Mouse (Mus musculus): ENCODE measurements around the gene Med24. TPM values are rescaled to one million over a fixed set of nuclear protein-coding genes. Genes with fewer than 3 reads are reported as not detected.

Med24 gene
- polyA plus RNA-seq (2012; rRNA removed): 39.7 and 42.3 TPM in 2 replicates

DNA sequence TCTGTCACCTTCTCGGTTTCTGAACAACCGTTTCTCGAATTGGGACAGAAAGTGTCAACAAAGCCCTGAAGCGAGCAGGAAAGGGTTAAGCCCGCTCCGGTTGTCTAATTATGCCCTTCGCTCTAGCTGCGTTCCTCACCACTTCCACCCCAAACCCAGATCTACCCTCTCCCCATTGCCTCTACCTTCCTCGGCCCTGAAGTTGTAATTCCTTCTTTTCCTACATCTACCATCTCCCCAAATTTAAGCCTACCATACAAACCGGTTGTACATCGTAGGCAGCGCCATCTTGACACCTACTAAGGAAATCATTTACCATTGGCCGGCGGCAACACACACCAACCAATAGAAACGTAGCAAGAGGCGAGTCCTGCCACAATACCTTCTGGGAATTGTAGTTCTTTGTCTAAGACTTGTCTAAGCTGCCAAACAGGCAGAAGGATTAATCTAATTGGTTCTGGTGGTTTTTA is at the start of gene Med24:
Med24 (minus strand) TSS at position 317 of the 470 bp plus-strand sequence.

GRCm38 (mm10) chr11:98774582-98775347 is 45.5 kb upstream of the Med24 start, which contains the start of gene Nr1d1:
TSS of gene Nr1d1 (minus strand) at chr11:98775333.

DNA sequence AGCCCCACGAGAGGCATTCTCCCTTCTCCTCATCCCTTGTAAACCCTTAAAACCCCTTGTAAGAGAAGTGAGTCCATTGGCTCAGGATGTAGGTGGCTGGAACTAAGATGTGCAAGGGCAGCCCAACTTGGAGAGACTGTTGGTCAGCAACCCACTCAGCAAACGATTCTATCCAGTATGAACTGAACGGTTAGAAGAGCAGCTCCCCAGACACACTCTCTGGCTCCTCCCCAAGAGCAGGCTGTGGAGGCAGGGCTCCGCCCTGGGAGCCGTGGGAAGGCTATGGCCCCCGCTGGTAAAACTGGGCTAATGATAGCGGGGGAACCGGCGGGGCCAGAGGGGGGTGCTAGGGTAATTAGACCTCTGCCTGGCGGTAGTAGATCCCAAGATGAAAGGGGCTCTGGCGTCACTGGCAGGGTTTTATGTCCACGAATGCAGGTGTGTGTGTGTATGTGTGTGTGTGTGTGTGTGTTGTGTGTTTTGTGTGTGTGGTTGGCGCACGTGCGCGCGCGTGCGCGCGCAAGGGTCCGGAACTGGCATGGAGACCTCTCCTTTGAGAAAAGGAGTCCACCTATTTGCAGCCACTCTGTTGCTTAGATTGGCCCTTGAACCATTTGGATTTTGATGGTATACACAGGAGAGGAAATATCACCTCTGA is 11.3 kb upstream of the Med24 start, which contains the start of gene Thra:
Thra (plus strand) TSS at position 246 of the 658 bp plus-strand sequence.

GRCm38 (mm10) chr11:98701213-98701670 is 28.0 kb downstream of the Med24 start, which contains the start of gene Csf3:
TSS of gene Csf3 (plus strand) at chr11:98701263.

GRCm38 (mm10) chr11:98681786-98682745 is 47.2 kb downstream of the Med24 start, which contains the start of gene Psmd3:
TSS of gene Psmd3 (plus strand) at chr11:98682554.

GRCm38 (mm10) chr11:98664091-98664490 is 65.1 kb downstream of the Med24 start, which contains the start of gene Gsdma:
TSS of gene Gsdma (plus strand) at chr11:98664351.

Other genes with a start within 250 kb of the Med24 start
- gene Ikzf3, start 183.4 kb downstream of the Med24 start, polyA plus RNA-seq (2012; rRNA removed): 0.21 and 0.39 TPM in 2 replicates
- not detected in 2 replicates for gene Zpbp2, start 178.3 kb downstream of the Med24 start, polyA plus RNA-seq (2012; rRNA removed)
- gene Ormdl3, start 142.1 kb downstream of the Med24 start, polyA plus RNA-seq (2012; rRNA removed): 25.0 and 29.7 TPM in 2 replicates
- gene Lrrc3c, start 131.1 kb downstream of the Med24 start, polyA plus RNA-seq (2012; rRNA removed): not detected in 2 replicates
- gene Gm12355, start 103.8 kb downstream of the Med24 start, polyA plus RNA-seq (2012; rRNA removed): not detected in 2 replicates
- gene Gsdma3, start 103.1 kb downstream of the Med24 start, polyA plus RNA-seq (2012; rRNA removed): 0.05 TPM in 1 of 2 replicates, not detected in the other
- 1,555 and 1,561 TPM in 2 replicates for gene Gsdma2, start 82.7 kb downstream of the Med24 start, polyA plus RNA-seq (2012; rRNA removed)
- 10.1 and 13.1 TPM in 2 replicates for gene Gsdma, start 65.1 kb downstream of the Med24 start, polyA plus RNA-seq (2012; rRNA removed)
- gene Psmd3, start 46.9 kb downstream of the Med24 start, polyA plus RNA-seq (2012; rRNA removed): 80.1 and 85.7 TPM in 2 replicates
- gene Csf3, start 28.2 kb downstream of the Med24 start, polyA plus RNA-seq (2012; rRNA removed): 0.05 and 0.17 TPM in 2 replicates
- gene Thra, start 11.2 kb upstream of the Med24 start, polyA plus RNA-seq (2012; rRNA removed): 39.6 and 53.6 TPM in 2 replicates
- gene Nr1d1, start 45.9 kb upstream of the Med24 start, polyA plus RNA-seq (2012; rRNA removed): 41.8 and 51.0 TPM in 2 replicates
- gene Msl1, start 66.1 kb upstream of the Med24 start, polyA plus RNA-seq (2012; rRNA removed): 13.0 and 27.7 TPM in 2 replicates
- 12.8 and 15.0 TPM in 2 replicates for gene Casc3, start 75.5 kb upstream of the Med24 start, polyA plus RNA-seq (2012; rRNA removed)
- gene Rapgefl1, start 107.3 kb upstream of the Med24 start, polyA plus RNA-seq (2012; rRNA removed): 27.1 and 44.2 TPM in 2 replicates
- gene Wipf2, start 134.2 kb upstream of the Med24 start, polyA plus RNA-seq (2012; rRNA removed): 8.5 and 14.1 TPM in 2 replicates
- 0.10 and 0.27 TPM in 2 replicates for gene Cdc6, start 178.4 kb upstream of the Med24 start, polyA plus RNA-seq (2012; rRNA removed)
- gene Rara, start 198.4 kb upstream of the Med24 start, polyA plus RNA-seq (2012; rRNA removed): 35.6 and 46.0 TPM in 2 replicates